In genomic region chr6:120596717-120597116, GRCm38 (mm10) we compare ENCODE assay signal across 21 mouse cellular contexts.
"Had no signal": no experiment of that assay in that cellular context is flagged by ENCODE, and none has a peak within 500 bp of the region (broad histone marks: within the 10 kb centered on the region; RNA-seq: fewer than 3 reads in every experiment).

No protein-coding gene starts in this region.

- H3K4me3 ChIP-seq: liver, embryonic 15.5 days; megakaryocyte, embryonic 14.5 days; midbrain, embryonic 10.5 days; midbrain, embryonic 12.5 days; myocyte; neural tube, embryonic 13.5 days; neural tube, embryonic 15.5 days had no signal

- H3K27me3 ChIP-seq: liver, embryonic 15.5 days; midbrain, embryonic 12.5 days; neural tube, embryonic 13.5 days; neural tube, embryonic 15.5 days had no signal

- DNase-seq: lung, adult 18-20 months; lung, embryonic 14.5 days; lung, postnatal 10 days; lung, postnatal 4 days; midbrain, embryonic 14.5 days; retina, postnatal 1 day; right cerebral cortex, adult 18-20 months; right cerebral cortex, postnatal 25 days; right cerebral cortex, postnatal 4 days; spleen, adult 18-20 months; thymus, adult 18-20 months; thymus, postnatal 14 days; thymus, postnatal 36 days had no signal

- H3K36me3 ChIP-seq: liver, embryonic 15.5 days; midbrain, embryonic 10.5 days; midbrain, embryonic 12.5 days; neural tube, embryonic 13.5 days; neural tube, embryonic 15.5 days had no signal

- H3K9me3 ChIP-seq: liver, embryonic 15.5 days; midbrain, embryonic 10.5 days; midbrain, embryonic 12.5 days; neural tube, embryonic 13.5 days; neural tube, embryonic 15.5 days had no signal

- H3K9ac ChIP-seq: liver, embryonic 15.5 days; lung, embryonic 14.5 days; midbrain, embryonic 12.5 days; neural tube, embryonic 13.5 days; neural tube, embryonic 15.5 days had no signal

- ATAC-seq: midbrain, embryonic 16.5 days had no signal

- H3K4me2 ChIP-seq: liver, embryonic 15.5 days; lung, embryonic 14.5 days; midbrain, embryonic 12.5 days; neural tube, embryonic 13.5 days; neural tube, embryonic 15.5 days had no signal

- H3K27ac ChIP-seq: liver, embryonic 15.5 days; midbrain, embryonic 10.5 days; midbrain, embryonic 12.5 days; neural tube, embryonic 13.5 days; neural tube, embryonic 15.5 days had no signal
